Mouse (Mus musculus) olfactory bulb, adult 2 months (tissue): Measurements from ENCODE around the gene Zmat5.

Experiments used
- CTCF ChIP-seq: fragments of 200-500 bp; IDR thresholded peaks from 2 replicates; pipeline ENCODE4 v1.5.1; 2012; ENCODE audit warnings: low read depth, mild to moderate bottlenecking, low read length, moderate library complexity; ENCODE audit not compliant: insufficient read depth
- POLR2A ChIP-seq: fragments of 200-500 bp; IDR thresholded peaks from 2 replicates; pipeline ENCODE4 v1.6.1; 2012; ENCODE audit warnings: mild to moderate bottlenecking, low read depth, low read length, moderate library complexity; ENCODE audit not compliant: insufficient read depth

DNA sequence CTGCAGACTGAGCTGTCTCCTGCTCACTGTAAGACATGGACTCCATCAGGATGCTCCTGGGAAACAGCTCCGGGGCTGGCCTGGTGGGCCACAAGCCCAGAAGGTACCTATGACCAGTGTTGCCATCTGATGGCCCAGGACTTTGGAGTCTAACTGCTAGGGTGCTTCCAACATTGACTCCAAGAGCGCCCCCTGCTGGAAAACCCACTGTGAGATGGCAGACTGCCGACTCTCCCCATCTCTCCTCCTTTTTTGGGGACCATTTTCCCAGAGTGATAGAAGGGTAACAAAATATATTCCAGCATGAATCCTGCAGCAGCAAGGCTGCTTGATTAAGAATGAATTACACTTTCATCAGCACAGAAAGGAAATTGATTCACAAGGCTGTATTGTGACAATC lies 68.4 kb downstream of the Zmat5 start:
- TF ChIP-seq CTCF: peak; percentile 66
- no peak for TF ChIP-seq POLR2A
